Mouse (Mus musculus) kidney, adult 2 months (tissue): Measurements from ENCODE around the gene Ccr8.

Experiments used
- CTCF ChIP-seq: fragments of 200-500 bp; conservative IDR thresholded peaks from 2 replicates; pipeline ENCODE4 v1.5.1; 2011; ENCODE audit warnings: low read depth, mild to moderate bottlenecking, control low read depth, low read length, moderate library complexity, mixed read lengths; ENCODE audit not compliant: insufficient read depth, insufficient read length
- POLR2A ChIP-seq: fragments of 200-500 bp; IDR thresholded peaks from one replicate; pipeline ENCODE4 v1.6.1; 2011; ENCODE audit warnings: low read depth, low read length, control low read depth

- TF ChIP-seq CTCF: no peak
- TF ChIP-seq POLR2A: no peak
Observed at GRCm38 (mm10) chr9:120068047-120068446, 23.9 kb upstream of the Ccr8 start.
